Mouse (Mus musculus) urinary bladder, postnatal 14 days (tissue): ENCODE results near the gene Ecm1.

Experiments used
- DNase-seq: peaks from one replicate; pipeline ENCODE4 v3.0.0; 2021; ENCODE audit warnings: low spot score

Ecm1 gene

GRCm38 (mm10) chr3:95739353-95740104, at the start of gene Ecm1:
Gene Ecm1 (minus strand): TSS chr3:95739569.
- peak; percentile 69 for DNase-seq

GRCm38 (mm10) chr3:95785501-95785900, 46.1 kb upstream of the Ecm1 start:
- DNase-seq: no peak

DNA sequence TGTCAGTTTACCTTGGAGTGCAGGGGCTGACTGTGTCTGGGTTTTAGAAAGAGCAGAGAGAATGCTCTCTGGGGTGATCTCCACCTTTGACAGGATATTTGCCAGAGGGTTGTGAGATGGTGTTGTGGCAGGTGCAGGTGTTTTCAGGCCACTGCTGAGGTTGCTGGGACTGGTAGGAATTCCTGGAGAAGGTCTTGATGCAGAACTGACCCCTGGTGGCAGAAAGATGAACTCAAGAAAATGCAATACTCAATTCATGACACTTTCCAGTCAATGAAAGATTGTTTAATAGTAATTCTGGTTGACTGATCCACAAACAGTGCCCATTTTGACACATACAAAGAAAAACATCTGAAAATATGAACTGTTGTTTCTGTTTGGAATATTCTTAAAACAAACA, 32.6 kb upstream of the Ecm1 start:
- DNase-seq: peak; percentile 36

DNA sequence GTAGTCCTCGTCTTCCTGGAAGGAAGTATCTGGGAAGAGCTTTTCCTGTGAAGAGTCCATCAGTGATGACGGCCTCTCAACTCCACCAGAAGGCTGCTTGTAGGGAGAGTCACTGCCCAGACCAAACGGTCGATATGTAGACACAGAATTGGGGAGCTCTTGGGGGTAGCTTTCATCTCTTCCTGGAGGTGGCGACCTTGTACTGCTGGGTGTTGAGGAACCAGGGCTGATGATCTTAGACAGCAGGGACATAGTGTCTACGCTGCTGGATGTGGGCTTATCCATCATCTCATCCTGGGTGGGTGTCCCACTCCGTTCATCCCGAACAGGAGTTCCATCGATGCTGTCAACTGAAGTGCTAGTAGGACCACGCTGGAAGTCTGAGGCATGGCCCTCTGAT, 26.2 kb upstream of the Ecm1 start:
- no peak for DNase-seq

- no peak for DNase-seq
Observed at GRCm38 (mm10) chr3:95763811-95764210, 24.4 kb upstream of the Ecm1 start.

GRCm38 (mm10) chr3:95762961-95763360, 23.6 kb upstream of the Ecm1 start:
- DNase-seq: no peak

GRCm38 (mm10) chr3:95761771-95762170, 22.4 kb upstream of the Ecm1 start:
- no peak for DNase-seq

DNA sequence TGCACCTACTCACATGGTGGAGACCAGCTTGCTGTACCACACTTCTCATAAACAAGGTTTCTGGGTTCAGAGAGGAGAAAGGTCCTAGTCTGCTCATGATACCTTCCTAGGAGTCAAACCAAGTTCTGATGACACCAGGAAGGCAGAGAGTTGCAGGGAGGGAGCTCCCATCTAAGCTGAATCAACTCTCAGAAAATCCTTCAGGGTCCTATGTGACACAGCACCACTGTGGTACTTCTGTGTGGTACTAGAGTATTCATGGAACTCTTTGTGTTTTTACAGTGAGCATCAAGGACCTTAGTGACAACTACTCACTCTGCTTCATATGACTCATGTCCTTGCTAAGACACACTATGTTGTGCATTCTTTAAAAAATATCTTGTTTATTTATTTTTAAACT, 21.3 kb upstream of the Ecm1 start:
- no peak for DNase-seq

DNA sequence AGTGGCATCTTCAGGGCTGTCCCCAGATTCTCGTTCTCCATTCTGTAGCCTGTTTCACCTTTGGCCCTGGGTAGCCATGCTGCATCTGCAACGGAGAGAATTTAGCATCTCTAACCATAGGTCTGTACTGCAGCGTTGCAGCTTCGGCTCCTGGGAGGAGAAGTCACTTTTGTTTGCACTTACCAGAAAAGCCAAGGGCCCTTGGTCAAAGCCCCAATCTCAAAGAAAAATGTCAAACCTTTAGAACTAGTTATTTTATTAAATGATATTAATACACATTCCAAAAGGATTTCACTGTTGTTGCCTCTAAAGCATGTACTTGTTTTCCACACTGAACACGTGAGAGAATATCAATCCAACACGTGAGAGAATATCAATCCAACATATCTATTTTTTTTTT, 20.7 kb upstream of the Ecm1 start, which contains the start of gene Tars2:
Tars2 (minus strand) TSS at position 101 of the 400 bp plus-strand sequence.
- DNase-seq: no peak

- DNase-seq: no peak
Observed at GRCm38 (mm10) chr3:95758467-95759218, 19.3 kb upstream of the Ecm1 start.

GRCm38 (mm10) chr3:95756808-95757207, 17.4 kb upstream of the Ecm1 start:
- no peak for DNase-seq

- DNase-seq: peak; percentile 95
Observed at GRCm38 (mm10) chr3:95754345-95755206, 15.2 kb upstream of the Ecm1 start.

- no peak for DNase-seq
Observed at GRCm38 (mm10) chr3:95752935-95753334, 13.6 kb upstream of the Ecm1 start.

GRCm38 (mm10) chr3:95740406-95740805, 1.0 kb upstream of the Ecm1 start:
- peak; percentile 43 for DNase-seq

GRCm38 (mm10) chr3:95735071-95735670, 4.2 kb downstream of the Ecm1 start:
- no peak for DNase-seq

- peak; percentile 73 for DNase-seq
Observed at GRCm38 (mm10) chr3:95734092-95734702, 5.2 kb downstream of the Ecm1 start.

DNA sequence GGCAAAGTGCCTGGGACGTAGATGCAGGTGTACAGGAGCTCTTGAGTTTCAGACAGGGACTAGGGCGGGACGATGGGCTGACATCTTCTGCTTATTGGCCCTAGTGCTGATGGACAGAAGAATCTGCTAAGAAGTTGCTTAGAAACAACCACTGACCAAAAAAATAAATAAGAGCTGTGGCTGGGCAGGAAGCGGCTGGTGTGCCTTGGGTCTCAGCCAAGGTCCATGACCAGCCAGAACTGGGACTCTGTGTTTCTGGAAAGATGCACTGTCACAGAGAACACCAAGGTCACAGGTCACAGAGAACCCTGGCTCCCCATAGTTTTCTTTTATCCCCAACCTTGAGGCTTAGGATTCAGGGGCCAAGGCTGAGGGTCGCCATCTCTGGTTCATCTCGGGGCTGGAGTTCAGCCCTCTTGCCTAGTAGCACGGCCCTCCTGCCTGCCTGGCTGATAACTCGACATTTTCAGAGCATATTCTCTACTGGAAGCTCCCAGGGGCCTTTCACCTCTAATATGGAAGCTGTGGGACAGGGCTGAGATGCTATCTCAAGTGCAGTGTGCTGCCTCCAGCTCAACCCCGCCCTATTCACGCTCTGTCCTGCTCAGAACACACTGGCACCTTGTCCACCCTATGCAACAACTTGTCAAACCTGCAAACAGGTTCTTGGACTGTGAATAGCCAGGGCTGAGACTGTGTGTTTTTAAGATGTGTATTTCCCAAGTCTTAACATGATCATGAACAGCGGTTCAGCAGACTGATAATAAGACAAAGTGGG, 6.4 kb downstream of the Ecm1 start:
- peak; percentile 49 for DNase-seq

GRCm38 (mm10) chr3:95732297-95732696, 7.1 kb downstream of the Ecm1 start:
- DNase-seq: no peak

DNA sequence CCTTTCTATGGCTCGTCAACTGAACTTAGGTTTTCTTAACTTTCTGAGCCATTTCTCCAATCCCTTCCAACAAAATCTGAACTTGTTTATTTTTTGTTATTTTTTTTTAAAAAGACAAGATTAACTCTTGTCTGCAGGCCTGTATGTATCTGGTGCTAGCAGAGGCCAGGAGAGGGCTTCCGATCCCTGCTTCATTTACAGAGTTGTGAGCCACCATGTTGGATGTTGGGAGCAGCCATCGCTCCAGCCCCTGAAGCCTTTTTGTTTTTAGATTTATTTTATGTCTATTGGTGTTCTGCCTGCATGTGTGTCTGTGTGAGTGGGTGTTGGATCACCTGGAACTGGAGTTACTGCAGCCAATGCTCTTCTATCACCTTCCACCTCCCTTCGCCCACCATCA, 7.6 kb downstream of the Ecm1 start:
- DNase-seq: no peak

DNA sequence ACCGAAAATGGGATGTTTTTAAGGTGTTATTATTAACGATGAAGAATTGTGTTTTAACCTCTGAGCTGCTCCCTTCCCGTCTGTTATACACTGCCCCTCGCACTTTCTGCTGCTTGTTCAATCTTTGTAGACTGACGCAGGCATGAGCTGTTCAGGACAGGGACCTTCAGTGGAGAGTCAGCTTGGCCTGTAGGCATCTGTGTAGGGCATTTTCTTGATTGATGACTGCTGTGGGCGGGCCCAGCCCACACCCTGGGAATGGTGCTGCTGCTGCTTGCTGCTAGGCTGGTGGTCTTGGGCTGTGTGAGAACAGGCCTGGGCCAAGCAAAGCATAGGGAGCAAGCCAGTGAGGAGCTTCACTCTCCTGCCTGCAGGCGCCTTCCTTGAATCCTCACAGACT, 8.9 kb downstream of the Ecm1 start:
- no peak for DNase-seq

GRCm38 (mm10) chr3:95728906-95729305, 10.5 kb downstream of the Ecm1 start:
- DNase-seq: peak; percentile 55
